Mouse (Mus musculus) forebrain, embryonic 16.5 days (tissue): ENCODE measurements around the gene P2ry13. TPM values are rescaled to one million over a fixed set of nuclear protein-coding genes. Genes with fewer than 3 reads are reported as not detected.

Source experiments
- ATAC-seq: fragments of 200-750 bp; cut with Nextera tagmentation; 2 replicates; pipeline ENCODE4 v1.8.0; 2017; ENCODE audit warnings: mild to moderate bottlenecking, moderate library complexity
- H3K27ac ChIP-seq: fragments of 300-500 bp; sonication (generic); 2 replicates; pipeline ENCODE4 v1.5.1; 2014; ENCODE audit warnings: low read length, control low read depth
- H3K27me3 ChIP-seq: fragments of 300-500 bp; sonication (generic); replicated peaks from 2 replicates; pipeline ENCODE4 v1.6.1; 2014; ENCODE audit warnings: low read length; ENCODE audit not compliant: control insufficient read depth, insufficient read depth
- H3K36me3 ChIP-seq: fragments of 300-500 bp; sonication (generic); 2 replicates; pipeline ENCODE4 v1.6.1; 2014; ENCODE audit not compliant: control insufficient read depth, insufficient read depth
- H3K4me1 ChIP-seq: fragments of 300-500 bp; sonication (generic); replicated peaks from 2 replicates; pipeline ENCODE4 v1.6.1; 2014; ENCODE audit warnings: low read length; ENCODE audit not compliant: control insufficient read depth, insufficient read depth
- H3K4me2 ChIP-seq: fragments of 300-500 bp; sonication (generic); 2 replicates; pipeline ENCODE4 v1.6.1; 2014; ENCODE audit warnings: mild to moderate bottlenecking, low read length, control low read depth
- H3K4me3 ChIP-seq: fragments of 300-500 bp; sonication (generic); replicated peaks from 2 replicates; pipeline ENCODE4 v1.5.1; 2014; ENCODE audit warnings: mild to moderate bottlenecking, low read length, control low read depth
- H3K9ac ChIP-seq: fragments of 300-500 bp; sonication (generic); replicated peaks from 2 replicates; pipeline ENCODE4 v1.6.1; 2014; ENCODE audit warnings: low read depth, low read length, control low read depth
- H3K9me3 ChIP-seq: fragments of 300-500 bp; sonication (generic); 2 replicates; pipeline ENCODE4 v1.6.1; 2016; ENCODE audit warnings: low read length; ENCODE audit not compliant: control insufficient read depth
- WGBS: fragments of 180-500 bp; shearing (Covaris S2); extraction: QIAGEN DNeasy Blood & Tissue Kit; methylation state at CpG from one replicate; pipeline ENCODE4 v1.1.7; 2014; 5-methylcytosine and 5-hydroxymethylcytosine counted together
- polyA plus RNA-seq: library from polyadenylated mRNA; unstranded; fragments of >200 nt; fragmentation: Nextera tagmentation; extraction: Ambion mirVana; gene quantifications from 2 replicates; pipeline ENCODE4 v1.2.1, GENCODE M21; 2015

Gene P2ry13
- polyA plus RNA-seq, 1 experiment from 2014 or later = 1.8 TPM

DNA sequence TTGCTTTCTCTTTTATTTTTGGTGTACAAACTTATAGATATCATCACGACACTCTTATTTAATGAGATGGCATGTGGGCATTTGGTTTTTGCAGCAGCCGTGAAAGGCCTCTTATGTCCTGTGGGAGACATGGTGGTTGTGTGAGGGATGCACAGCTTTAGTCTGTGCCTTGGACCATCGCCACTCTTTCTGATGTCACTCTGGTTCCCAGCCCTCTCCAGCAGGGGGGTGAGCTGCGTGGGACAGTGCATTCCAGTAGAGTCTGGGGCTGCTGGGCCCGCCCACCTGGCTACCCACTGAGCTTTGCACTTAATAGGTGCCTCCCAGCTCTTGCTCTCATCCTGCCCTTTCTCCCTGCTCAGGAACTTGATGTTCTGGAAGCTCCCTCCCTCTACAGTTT is 29.5 kb downstream of the P2ry13 start:
- no peak for ATAC-seq
- Histone ChIP-seq H3K27ac (no peak overlapping the region), H3K36me3 (no peaks in the 10 kb centered on the region), H3K4me2 (no peak overlapping the region), H3K4me3 (no peak overlapping the region), H3K9ac (no peak overlapping the region), H3K27me3 (no peaks in the 10 kb centered on the region), H3K4me1 (no peaks in the 10 kb centered on the region), H3K9me3 (no peaks in the 10 kb centered on the region)
- 53% methylated on average over 5 of the region's 5 CpGs for WGBS

DNA sequence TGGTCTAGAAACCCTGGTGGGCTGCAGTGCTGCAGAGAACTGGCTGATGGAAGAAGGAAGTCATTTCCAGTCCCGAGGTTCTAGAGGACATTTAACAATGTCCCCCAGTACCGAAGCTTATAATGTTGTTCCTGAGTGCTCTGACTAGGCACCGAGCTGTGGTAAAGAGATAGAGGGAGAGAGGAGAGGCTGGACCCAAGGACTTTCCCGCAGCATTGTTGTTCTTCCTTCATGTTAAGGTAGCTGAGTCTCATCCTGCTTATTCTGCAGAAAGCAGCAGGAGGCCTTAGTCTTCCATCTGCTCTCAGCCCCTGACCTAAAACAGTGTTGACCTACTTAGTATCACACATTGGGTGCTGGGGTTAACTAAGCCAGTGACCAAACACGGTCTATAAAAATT is 33.8 kb downstream of the P2ry13 start:
- H3K4me3 ChIP-seq = no peak overlapping the region
- H3K9me3 ChIP-seq = no peaks in the 10 kb centered on the region
- no peaks in the 10 kb centered on the region for H3K27me3 ChIP-seq
- no peak overlapping the region for H3K4me2 ChIP-seq
- H3K9ac ChIP-seq = no peak overlapping the region
- ATAC-seq = no peak
- no peaks in the 10 kb centered on the region for H3K36me3 ChIP-seq
- 67% methylated on average over 5 of the region's 5 CpGs for WGBS
- no peak overlapping the region for H3K27ac ChIP-seq
- H3K4me1 ChIP-seq = no peaks in the 10 kb centered on the region

DNA sequence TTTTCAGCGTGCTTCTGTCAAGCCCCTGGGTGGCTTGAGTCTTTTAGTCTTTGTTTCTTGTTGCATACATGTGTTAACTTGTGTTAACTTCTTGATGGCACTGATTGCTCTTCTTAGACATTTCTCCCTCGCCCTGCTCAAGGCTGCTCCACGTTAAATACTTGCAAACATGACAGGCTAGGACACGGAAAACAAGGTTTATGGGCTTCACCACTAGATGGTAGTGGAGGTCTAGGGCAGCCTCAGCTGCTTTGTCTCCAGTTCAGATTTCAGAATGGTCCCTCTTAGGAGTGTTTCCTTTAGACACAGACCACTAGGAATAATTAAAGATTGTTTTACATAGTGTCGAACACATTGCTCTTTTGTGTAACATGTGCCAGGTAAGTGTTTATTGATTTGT is 35.4 kb downstream of the P2ry13 start:
- H3K4me3 ChIP-seq = no peak overlapping the region
- no peaks in the 10 kb centered on the region for H3K27me3 ChIP-seq
- no peak overlapping the region for H3K4me2 ChIP-seq
- WGBS = 39% methylated on average over 5 of the region's 5 CpGs
- no peaks in the 10 kb centered on the region for H3K4me1 ChIP-seq
- no peaks in the 10 kb centered on the region for H3K36me3 ChIP-seq
- no peaks in the 10 kb centered on the region for H3K9me3 ChIP-seq
- peak; percentile 80 for ATAC-seq
- H3K27ac ChIP-seq = no peak overlapping the region
- no peak overlapping the region for H3K9ac ChIP-seq

DNA sequence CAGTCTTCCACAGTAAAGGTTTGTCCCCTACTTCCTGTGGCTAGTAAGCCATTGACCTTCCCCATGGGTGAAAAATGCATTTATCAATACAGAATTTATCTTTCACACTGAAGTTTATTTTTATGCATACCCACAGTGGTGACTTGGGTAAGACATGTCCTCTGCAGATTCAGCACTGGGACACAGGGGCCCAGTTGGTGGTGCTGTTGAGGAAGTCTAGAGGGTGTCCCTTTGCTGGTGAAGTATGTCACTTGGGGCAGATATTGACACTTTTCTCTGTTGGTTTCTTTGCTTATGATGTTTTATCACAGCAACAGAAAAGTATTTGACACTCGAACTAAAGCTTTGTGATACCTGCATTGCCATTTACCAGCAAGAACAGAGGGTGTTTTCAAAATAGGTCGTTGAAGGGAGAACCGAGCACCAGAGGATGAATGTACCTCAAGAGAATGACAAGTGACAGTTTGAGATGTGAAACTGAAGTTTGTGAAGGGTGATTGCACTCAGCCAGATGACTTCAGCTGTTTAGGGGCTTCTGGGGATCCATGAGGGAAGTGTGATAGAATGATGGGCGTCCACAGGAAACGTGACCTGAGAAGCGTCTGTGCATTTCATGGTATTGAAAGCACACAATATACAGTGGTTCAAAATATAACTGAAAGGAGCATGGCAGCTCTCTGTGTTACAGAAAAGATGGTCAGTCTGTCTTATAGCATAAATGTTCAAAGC is 36.1 kb downstream of the P2ry13 start:
- ATAC-seq = no peak
- Histone ChIP-seq H3K36me3 (no peaks in the 10 kb centered on the region), H3K27me3 (no peaks in the 10 kb centered on the region), H3K9ac (no peak overlapping the region), H3K4me1 (no peaks in the 10 kb centered on the region), H3K4me3 (no peak overlapping the region), H3K9me3 (no peaks in the 10 kb centered on the region), H3K4me2 (no peak overlapping the region), H3K27ac (no peak overlapping the region)
- 87% methylated on average over 6 of the region's 6 CpGs for WGBS

DNA sequence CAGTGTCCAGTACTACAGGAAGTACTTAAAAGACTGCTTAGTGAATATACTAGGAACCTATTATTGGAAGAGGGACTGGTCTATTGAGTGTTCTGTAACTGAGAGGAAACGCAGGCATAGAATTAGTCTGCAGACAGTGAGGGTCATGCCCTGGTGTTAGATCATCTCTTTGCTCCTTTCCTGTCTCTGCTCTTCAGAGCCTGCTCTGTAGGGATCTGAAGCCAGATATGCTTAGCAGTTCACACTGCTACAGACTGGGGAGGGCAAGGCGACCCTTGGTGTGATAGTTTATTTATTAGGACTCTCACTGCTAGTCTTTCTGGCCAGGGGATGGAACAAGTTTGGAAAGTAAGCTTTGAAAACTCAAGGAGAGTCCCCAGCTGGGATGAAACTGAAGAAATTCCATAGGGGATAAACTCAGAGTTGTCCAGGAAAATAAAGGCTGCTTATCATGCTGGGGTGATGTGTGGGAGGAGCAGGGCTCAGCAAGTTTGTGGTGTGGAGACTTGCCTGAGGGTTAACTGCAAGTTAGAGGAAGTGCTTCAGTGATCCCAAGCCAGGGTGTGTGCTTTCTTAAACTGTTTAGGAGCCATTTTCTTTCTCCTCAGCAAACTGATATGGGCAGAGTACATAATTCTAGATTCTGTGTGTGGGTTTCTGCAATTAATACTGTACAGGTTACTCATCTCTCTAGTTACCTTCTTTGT is 40.6 kb downstream of the P2ry13 start:
- Histone ChIP-seq H3K36me3 (no peaks in the 10 kb centered on the region), H3K27me3 (no peaks in the 10 kb centered on the region), H3K9me3 (no peaks in the 10 kb centered on the region), H3K4me2 (no peak overlapping the region), H3K27ac (no peak overlapping the region), H3K9ac (no peak overlapping the region), H3K4me1 (no peaks in the 10 kb centered on the region), H3K4me3 (no peak overlapping the region)
- no peak for ATAC-seq
- 81% methylated on average over 2 of the region's 2 CpGs for WGBS

DNA sequence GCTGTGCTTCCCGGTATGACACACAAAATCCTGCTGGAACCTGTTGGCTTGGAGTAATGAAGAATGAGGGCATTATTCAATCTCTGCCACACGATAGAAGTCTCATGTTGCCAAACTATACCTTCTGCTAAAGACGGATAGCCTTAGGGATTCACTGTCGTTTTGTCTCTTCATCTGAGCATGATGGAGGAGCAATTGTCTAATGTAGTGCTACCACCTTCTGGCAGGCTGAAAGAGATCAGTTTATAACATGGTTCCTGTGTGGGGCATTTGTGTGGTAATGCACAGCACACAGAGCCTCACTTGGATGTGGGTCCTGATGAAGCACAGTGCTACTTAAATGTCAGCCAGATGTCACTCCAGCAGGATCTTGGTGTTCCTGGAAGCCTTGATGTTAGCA is 41.5 kb downstream of the P2ry13 start:
- H3K36me3 ChIP-seq = no peaks in the 10 kb centered on the region
- H3K27me3 ChIP-seq = no peaks in the 10 kb centered on the region
- no peak overlapping the region for H3K4me2 ChIP-seq
- H3K4me3 ChIP-seq = no peak overlapping the region
- no peak overlapping the region for H3K27ac ChIP-seq
- no peaks in the 10 kb centered on the region for H3K9me3 ChIP-seq
- no peaks in the 10 kb centered on the region for H3K4me1 ChIP-seq
- no peak overlapping the region for H3K9ac ChIP-seq
- ATAC-seq = no peak
- WGBS = 87% methylated on average over 4 of the region's 4 CpGs

DNA sequence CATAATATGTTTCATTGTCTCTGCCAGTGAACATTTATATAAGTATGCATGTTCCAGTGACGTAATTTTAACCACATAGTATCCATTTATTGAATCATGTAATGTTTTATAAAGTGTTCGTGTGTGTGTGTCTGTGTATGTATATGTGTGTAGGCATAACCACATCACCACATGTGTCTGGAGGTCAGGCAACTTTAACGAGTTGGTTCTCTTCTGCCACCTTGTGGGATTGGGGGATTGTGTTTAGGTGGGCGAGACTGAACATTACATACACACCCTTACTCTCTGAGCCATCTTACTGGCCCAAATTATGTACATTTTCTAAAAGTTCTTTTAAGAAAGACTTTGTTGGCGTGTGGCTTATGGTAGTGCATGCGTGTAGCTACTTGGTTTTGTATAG is 42.2 kb downstream of the P2ry13 start:
- 91% methylated on average over 6 of the region's 6 CpGs for WGBS
- Histone ChIP-seq H3K9ac (no peak overlapping the region), H3K4me3 (no peak overlapping the region), H3K27ac (no peak overlapping the region), H3K36me3 (no peaks in the 10 kb centered on the region), H3K4me2 (no peak overlapping the region), H3K27me3 (no peaks in the 10 kb centered on the region), H3K4me1 (no peaks in the 10 kb centered on the region), H3K9me3 (no peaks in the 10 kb centered on the region)
- ATAC-seq = no peak

DNA sequence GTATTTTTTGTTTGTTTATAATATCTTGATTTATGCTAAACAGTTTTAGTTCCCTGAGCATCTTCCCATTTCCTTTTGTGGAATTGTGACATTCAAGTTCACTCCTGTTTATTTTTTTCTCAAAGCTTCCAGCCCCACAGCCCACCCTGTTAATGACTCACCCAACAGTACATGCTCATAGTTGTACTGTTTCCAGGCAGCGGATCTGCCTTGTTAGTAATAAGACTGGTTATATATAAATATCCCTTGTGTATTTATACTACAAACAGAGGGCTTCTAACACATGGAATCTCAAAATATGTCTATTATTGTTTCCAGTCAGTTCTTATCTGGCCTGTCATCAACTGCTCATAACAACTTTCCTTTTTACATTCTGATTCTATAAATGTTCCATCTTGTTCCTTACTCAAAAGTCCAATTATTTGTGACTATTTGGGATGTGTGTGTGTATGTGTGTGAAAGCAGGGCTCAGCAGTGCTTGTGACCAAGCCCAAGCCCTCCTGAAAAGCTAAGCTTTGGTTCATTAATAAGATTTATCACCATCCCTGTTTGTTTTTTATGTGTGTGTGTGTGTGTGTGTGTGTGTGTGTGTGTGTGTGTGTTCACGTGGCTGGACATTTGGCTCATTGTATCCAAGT is 43.1 kb downstream of the P2ry13 start:
- ATAC-seq = no peak
- WGBS = 79% methylated on average over 2 of the region's 2 CpGs
- no peak overlapping the region for H3K9ac ChIP-seq
- no peak overlapping the region for H3K4me2 ChIP-seq
- no peak overlapping the region for H3K27ac ChIP-seq
- H3K27me3 ChIP-seq = no peaks in the 10 kb centered on the region
- H3K4me1 ChIP-seq = no peaks in the 10 kb centered on the region
- H3K36me3 ChIP-seq = no peaks in the 10 kb centered on the region
- no peak overlapping the region for H3K4me3 ChIP-seq
- no peaks in the 10 kb centered on the region for H3K9me3 ChIP-seq

DNA sequence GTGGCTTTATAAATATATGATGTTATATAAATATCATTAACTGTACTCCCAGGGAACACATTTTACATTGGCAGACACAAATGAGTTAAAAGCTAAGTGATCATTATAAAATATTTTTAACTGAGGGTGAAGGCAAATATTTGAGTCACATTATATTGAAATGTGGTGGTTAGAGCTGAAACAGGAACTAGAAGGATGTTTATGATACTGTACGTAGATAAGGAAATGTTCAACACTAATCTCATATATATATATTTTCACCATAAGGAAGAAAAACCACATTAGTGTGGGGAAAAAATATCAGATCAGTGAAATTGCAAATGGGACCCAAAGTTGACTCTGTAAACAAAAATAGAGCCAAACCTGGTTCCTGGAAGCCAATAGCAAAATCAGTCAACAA is 50.2 kb downstream of the P2ry13 start:
- no peak overlapping the region for H3K4me2 ChIP-seq
- H3K4me1 ChIP-seq = no peaks in the 10 kb centered on the region
- no peak overlapping the region for H3K4me3 ChIP-seq
- no peaks in the 10 kb centered on the region for H3K27me3 ChIP-seq
- no peak for ATAC-seq
- no peaks in the 10 kb centered on the region for H3K9me3 ChIP-seq
- 100% methylated on average over 1 of the region's 1 CpGs for WGBS
- H3K27ac ChIP-seq = no peak overlapping the region
- no peak overlapping the region for H3K9ac ChIP-seq
- H3K36me3 ChIP-seq = no peaks in the 10 kb centered on the region
